Mouse (Mus musculus) liver, adult 10 weeks (tissue): ENCODE measurements around the gene Tspo2. TPM values are rescaled to one million over a fixed set of nuclear protein-coding genes. Genes with fewer than 3 reads are reported as not detected.

Source experiments
- polyA plus RNA-seq: library from polyadenylated mRNA; stranded (reverse); fragments of 350-450 nt; fragmentation: Illumina TruSeq; extraction: RNeasy Lipid Tissue Mini Kit (QIAGEN cat#74804); gene quantifications from one replicate; pipeline ENCODE4 v1.2.3, GENCODE M21; 2014; ENCODE audit warnings: low read depth, low replicate concordance

Tspo2 gene
- polyA plus RNA-seq: not detected

DNA sequence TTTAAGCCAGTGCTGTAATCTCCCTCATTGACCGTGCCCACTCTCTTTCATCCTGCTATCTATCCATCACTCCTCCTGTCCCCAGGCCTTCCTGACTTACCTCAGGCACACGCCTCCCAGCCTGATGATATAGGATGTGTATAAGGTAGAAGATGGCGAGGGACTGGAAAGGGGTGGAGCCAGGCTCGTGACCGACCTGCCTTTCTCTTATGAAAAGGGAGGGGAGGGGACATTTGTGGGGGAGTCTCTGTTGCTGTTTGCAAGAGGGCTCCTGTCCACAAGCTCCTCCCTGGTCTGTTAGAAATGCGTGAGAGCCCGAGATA lies at the start of gene Tspo2:
Gene Tspo2 (minus strand): TSS at position 170 of the 323 bp plus-strand sequence.

DNA sequence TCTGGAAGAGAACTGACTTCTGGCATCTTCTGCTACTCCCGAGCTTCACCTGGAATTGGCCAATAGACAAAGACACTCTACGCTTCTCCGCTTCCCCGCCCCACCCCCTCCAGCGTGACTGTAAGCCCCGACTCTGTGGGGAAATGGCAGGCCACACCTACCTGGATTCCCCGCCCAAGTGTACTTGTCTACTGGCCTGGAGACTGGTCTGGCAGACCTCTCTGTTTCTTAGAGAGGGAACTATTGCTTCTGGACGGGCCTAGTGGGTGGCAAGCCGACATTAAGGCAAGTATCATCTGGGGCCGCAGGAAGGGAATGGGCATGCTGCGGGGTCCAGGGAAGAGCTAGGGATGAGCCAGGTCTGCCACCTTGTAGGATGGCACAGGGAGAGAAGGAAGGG lies 3.4 kb upstream of the Tspo2 start, which contains the start of gene Unc5cl:
Gene Unc5cl (plus strand): TSS at position 214 of the 400 bp plus-strand sequence.

DNA sequence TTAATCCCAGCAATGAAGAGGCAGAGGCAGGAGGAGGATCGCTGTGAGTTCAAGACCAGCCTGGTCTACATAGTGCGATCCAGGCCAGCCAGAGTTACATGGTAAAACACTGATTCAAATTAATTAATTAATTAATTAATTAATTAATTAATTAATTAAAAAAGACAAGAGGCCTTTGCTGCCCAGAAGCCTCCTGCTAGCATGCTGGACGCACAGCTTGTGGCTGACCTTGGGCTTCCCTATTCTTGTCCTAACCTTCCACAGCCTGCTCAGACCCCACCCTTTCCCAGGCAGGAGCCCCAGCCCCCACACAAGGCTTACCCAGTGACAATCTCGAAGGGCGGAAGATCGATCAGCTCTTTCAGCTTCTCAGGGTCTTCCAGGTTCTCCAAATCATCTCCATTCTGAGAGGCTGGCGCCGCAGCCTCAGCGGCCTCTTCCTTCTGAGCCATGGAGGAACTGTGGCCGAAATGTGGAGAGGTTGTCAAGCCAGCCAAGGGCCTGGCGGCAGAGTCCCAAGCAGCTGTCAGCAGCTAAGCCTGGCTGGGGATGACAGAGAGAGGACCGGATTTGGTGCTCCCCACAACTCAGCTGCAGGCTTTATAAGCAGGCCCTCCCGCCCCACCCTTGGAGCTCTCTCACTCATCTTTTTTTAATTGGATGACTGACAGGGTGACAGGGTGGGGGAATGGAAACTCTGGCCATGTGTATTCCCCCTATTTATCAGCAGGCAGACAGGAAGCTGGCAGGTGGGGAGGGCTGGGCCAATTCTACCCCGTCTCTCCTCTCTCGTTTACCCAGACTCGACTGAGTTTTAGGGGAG lies 19.0 kb downstream of the Tspo2 start, which contains the start of gene Apobec2:
Gene Apobec2 (minus strand): TSS at position 773 of the 823 bp plus-strand sequence.

DNA sequence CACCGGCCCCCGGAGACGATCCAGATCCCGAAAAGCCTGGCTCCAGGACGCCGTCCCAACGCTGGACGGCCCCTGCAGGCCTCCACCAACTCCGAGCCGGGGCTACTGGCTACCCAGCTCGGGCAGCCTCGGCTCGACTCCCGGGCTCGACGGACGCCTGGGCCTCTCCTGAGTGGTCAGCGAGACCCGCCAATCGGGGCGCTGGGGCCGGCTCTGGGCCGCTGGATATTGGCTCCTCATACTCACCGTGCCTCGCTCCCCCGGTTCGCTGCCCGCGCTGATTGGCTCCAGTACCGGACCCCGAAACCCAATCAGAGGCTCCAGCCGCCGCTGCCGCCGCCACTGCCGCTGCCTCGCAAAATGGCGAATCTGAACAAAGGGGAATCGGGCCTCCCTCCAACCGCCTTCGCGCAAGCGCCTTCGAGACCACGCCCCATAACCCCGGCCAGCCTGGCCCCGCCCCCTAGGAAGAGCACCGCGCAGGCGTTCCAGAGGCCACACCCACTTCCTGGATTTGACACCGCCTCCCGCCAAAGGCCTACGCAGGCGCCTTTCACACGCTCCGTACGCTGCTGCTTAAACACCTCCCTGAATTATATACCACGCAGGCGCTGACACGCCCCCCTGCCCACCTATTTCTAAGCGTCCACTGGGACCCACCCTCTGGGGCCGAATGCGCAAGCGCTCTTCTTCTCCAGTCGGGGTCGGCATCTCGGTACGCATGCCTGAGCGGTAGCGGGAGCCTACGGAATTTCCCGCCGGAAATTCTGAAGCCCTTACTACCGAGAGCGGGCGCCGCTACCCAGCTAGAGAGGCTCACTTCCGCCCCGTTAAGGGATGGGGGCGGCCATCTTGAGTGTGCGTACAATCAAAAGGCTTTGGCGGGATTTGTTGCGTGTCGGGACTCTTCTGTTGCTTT lies 41.7 kb downstream of the Tspo2 start, which contains the start of the genes Nfya and Oard1:
Gene Nfya (minus strand): TSS at position 527 of the 919 bp plus-strand sequence.
Gene Oard1 (plus strand): TSS at position 635 of the 919 bp plus-strand sequence.

Other genes with a start within 250 kb of the Tspo2 start
- not detected for gene Trem1, start 218.8 kb downstream of the Tspo2 start, polyA plus RNA-seq
- gene Trem3, start 203.7 kb downstream of the Tspo2 start, polyA plus RNA-seq: not detected
- 2.3 TPM for gene Treml4, start 187.2 kb downstream of the Tspo2 start, polyA plus RNA-seq
- gene Treml2, start 152.0 kb downstream of the Tspo2 start, polyA plus RNA-seq: not detected
- 0.40 TPM for gene B430306N03Rik, start 135.4 kb downstream of the Tspo2 start, polyA plus RNA-seq
- not detected for gene Trem2, start 105.1 kb downstream of the Tspo2 start, polyA plus RNA-seq
- not detected for gene Treml1, start 91.6 kb downstream of the Tspo2 start, polyA plus RNA-seq
- 5.0 TPM for gene Nfya, start 41.6 kb downstream of the Tspo2 start, polyA plus RNA-seq
- gene Oard1, start 41.5 kb downstream of the Tspo2 start, polyA plus RNA-seq: 38.1 TPM
- gene Apobec2, start 18.6 kb downstream of the Tspo2 start, polyA plus RNA-seq: not detected
- gene Unc5cl, start 3.4 kb upstream of the Tspo2 start, polyA plus RNA-seq: not detected